In the genomic region with DNA sequence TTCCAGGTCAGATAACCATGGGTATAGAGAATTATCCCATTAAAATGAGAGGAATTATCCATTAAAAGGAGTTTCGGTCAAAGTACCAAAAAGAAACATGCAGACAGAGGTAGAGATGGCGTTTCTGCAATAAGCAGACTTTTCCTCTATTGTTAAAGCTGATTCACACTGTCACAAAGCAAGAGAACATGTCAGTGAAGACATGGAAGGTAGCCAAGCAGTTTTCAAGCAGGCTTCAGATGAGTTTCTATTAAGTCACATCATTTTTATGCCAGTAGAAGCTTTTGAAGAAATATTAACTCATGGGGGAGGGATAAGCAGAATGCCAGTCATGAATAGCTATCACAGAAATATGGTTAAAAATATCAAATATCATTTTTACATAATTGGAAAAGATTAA, we compare ENCODE assay signal across 17 mouse cellular contexts.
DNase-seq lines count a peak whose midpoint lies in the region; TF ChIP-seq lines count a peak whose summit lies in the region.
"Had no signal": no experiment of that assay in that cellular context is flagged by ENCODE, and none has a peak within 500 bp of the region (broad histone marks: within the 10 kb centered on the region; RNA-seq: fewer than 3 reads in every experiment).

No protein-coding gene starts in this region.

- intact Hi-C loops in heart, postnatal 14 days (cut with DNase I) = no loop called here

- peak overlapping the region; percentile 19; the same call in 1 of the 2 replicates for H3K27ac ChIP-seq in layer of hippocampus, adult 2 months
- H3K27ac ChIP-seq: embryonic facial prominence, embryonic 10.5 days; embryonic facial prominence, embryonic 12.5 days had no signal

- no peak overlapping the region for H3K4me3 ChIP-seq in layer of hippocampus, adult 2 months
- H3K4me3 ChIP-seq: embryonic facial prominence, embryonic 10.5 days; embryonic facial prominence, embryonic 12.5 days had no signal

- DNase-seq in heart, adult 11 months = peak; percentile 3
- DNase-seq in heart, postnatal 14 days = no peak
- no peak for DNase-seq in layer of hippocampus, adult 2 months (ENCODE audit: low spot score in 2 of 2)
- DNase-seq in layer of hippocampus, postnatal 14 days (ENCODE audit: low spot score in 2 of 2) = no peak
- DNase-seq in adipocyte (ENCODE audit: low spot score) = peak; percentile 39
- no peak for DNase-seq in urinary bladder, postnatal 25 days (ENCODE audit: low spot score)
- no peak for DNase-seq in thymus, adult 18-20 months
- DNase-seq: adrenal gland, adult 2 months; adrenal gland, postnatal 10 days; adrenal gland, postnatal 25 days; cerebellum, adult 11-12 months; cerebellum, adult 2 months; cerebellum, adult 9-10 months; cerebellum, postnatal 10 days; cerebellum, postnatal 25 days had no signal

- no peak for TF ChIP-seq CTCF in layer of hippocampus, adult 2 months (conservative IDR thresholded peaks at IDR 0.05)

Comparison
In these comparisons a context has a peak if more than half of its experiments do, and no peak if none do; other contexts are left out.
1. DNase-seq: peak in heart, adult 11 months (single experiment) and adipocyte (single experiment); none in heart, postnatal 14 days (0 of 2), layer of hippocampus, adult 2 months (0 of 2), layer of hippocampus, postnatal 14 days (0 of 2), urinary bladder, postnatal 25 days (single experiment) and thymus, adult 18-20 months (0 of 2).